Mouse (Mus musculus) brain, adult 2 months (tissue): ENCODE results near the gene Pkd2l1.

Experiments used
- DNase-seq: peaks from one replicate; pipeline ENCODE4 v3.0.0; 2011; ENCODE audit warnings: low read depth, low spot score

The Pkd2l1 gene

GRCm38 (mm10) chr19:44192342-44192741 is at the start of gene Pkd2l1:
TSS of gene Pkd2l1 (minus strand) at chr19:44192442.
- DNase-seq, result no peak

- peak; percentile 70 for DNase-seq
Observed at GRCm38 (mm10) chr19:44238906-44239305, 46.7 kb upstream of the Pkd2l1 start.

GRCm38 (mm10) chr19:44237471-44238006 is 45.3 kb upstream of the Pkd2l1 start:
- DNase-seq, result peak; percentile 86

GRCm38 (mm10) chr19:44231608-44232151 is 39.4 kb upstream of the Pkd2l1 start:
- no peak for DNase-seq

GRCm38 (mm10) chr19:44230212-44230611 is 38.0 kb upstream of the Pkd2l1 start:
- DNase-seq, result peak; percentile 42

GRCm38 (mm10) chr19:44229776-44230175 is 37.5 kb upstream of the Pkd2l1 start:
- DNase-seq, result no peak

GRCm38 (mm10) chr19:44225728-44226127 is 33.5 kb upstream of the Pkd2l1 start:
- DNase-seq, result no peak

- DNase-seq, result no peak
Observed at GRCm38 (mm10) chr19:44217958-44218525, 25.8 kb upstream of the Pkd2l1 start.

GRCm38 (mm10) chr19:44215255-44215654 is 23.0 kb upstream of the Pkd2l1 start:
- DNase-seq, result no peak

GRCm38 (mm10) chr19:44207079-44207478 is 14.8 kb upstream of the Pkd2l1 start:
- DNase-seq, result no peak

- DNase-seq, result no peak
Observed at GRCm38 (mm10) chr19:44203015-44203564, 10.8 kb upstream of the Pkd2l1 start, which contains the start of gene Scd3. TSS of gene Scd3 (plus strand) at chr19:44203269.

GRCm38 (mm10) chr19:44198964-44199363 is 6.7 kb upstream of the Pkd2l1 start:
- peak; percentile 16 for DNase-seq

- DNase-seq, result no peak
Observed at GRCm38 (mm10) chr19:44198494-44198893, 6.3 kb upstream of the Pkd2l1 start.

- no peak for DNase-seq
Observed at GRCm38 (mm10) chr19:44197053-44197852, 5.0 kb upstream of the Pkd2l1 start.

GRCm38 (mm10) chr19:44195138-44195537 is 2.9 kb upstream of the Pkd2l1 start:
- DNase-seq, result peak; percentile 87

- DNase-seq, result peak; percentile 55
Observed at GRCm38 (mm10) chr19:44193906-44194305, 1.7 kb upstream of the Pkd2l1 start.

GRCm38 (mm10) chr19:44189056-44189455 is 3.2 kb downstream of the Pkd2l1 start:
- no peak for DNase-seq

- no peak for DNase-seq
Observed at GRCm38 (mm10) chr19:44183968-44184367, 8.3 kb downstream of the Pkd2l1 start.

- no peak for DNase-seq
Observed at GRCm38 (mm10) chr19:44180502-44180901, 11.7 kb downstream of the Pkd2l1 start.

- no peak for DNase-seq
Observed at GRCm38 (mm10) chr19:44176741-44177140, 15.5 kb downstream of the Pkd2l1 start.

- DNase-seq, result no peak
Observed at GRCm38 (mm10) chr19:44174835-44175234, 17.4 kb downstream of the Pkd2l1 start.

GRCm38 (mm10) chr19:44161515-44161914 is 30.7 kb downstream of the Pkd2l1 start:
- DNase-seq, result peak; percentile 46
